Mouse (Mus musculus): ENCODE data around the gene Tmtc2.

GRCm38 (mm10) chr10:105319299-105320057 is 254.8 kb downstream of the Tmtc2 start:
- TF ChIP-seq CTCF (IDR thresholded peaks at IDR 0.05; ENCODE audit: low read depth) (no peak), EP300 (IDR thresholded peaks at IDR 0.05; ENCODE audit: low read depth) (no peak)
